Mouse (Mus musculus) heart, postnatal 36 days (tissue): ENCODE results near the gene Gpx5. TPM values are rescaled to one million over a fixed set of nuclear protein-coding genes. Genes with fewer than 3 reads are reported as not detected.

ENCODE experiments used
- DNase-seq, 2 experiments: peaks; one replicate each; pipeline ENCODE4 v3.0.0; 2021 to 2022
- intact Hi-C: fragments of 180-260 bp; cut with DNase I; formaldehyde crosslinking; loops from one replicate; pipeline ENCODE4 v1.15.1; 2025
- total RNA-seq, 2 experiments: library from RNA; stranded (reverse); gene quantifications; 2 replicates each; pipeline ENCODE4 v1.2.3; 2021

Gene Gpx5
- not detected for total RNA-seq

- intact Hi-C loops, result no loop called here
These were observed at the start of gene Gpx5 for GRCm38 (mm10) chr13:21292631-21293030. Gene Gpx5, minus strand, starts transcription at chr13:21292731.

GRCm38 (mm10) chr13:21327424-21327823 lies 34.9 kb upstream of the Gpx5 start:
- intact Hi-C loops, result loop anchor here (1.0 to 10.0 kb wide), 7 partner anchors 49 to 1030 kb away; no protein-coding TSS in a partner anchor
- DNase-seq, result no peak

More at GRCm38 (mm10) chr13:21292631-21293030, at the start of gene Gpx5:
- DNase-seq, result no peak

GRCm38 (mm10) chr13:21326657-21327211 lies 34.2 kb upstream of the Gpx5 start:
- intact Hi-C loops, result loop anchor here (1.0 to 10.0 kb wide), 7 partner anchors 48 to 1029 kb away; no protein-coding TSS in a partner anchor
- DNase-seq, result peak; percentile 79 to 87

GRCm38 (mm10) chr13:21326191-21326590 lies 33.7 kb upstream of the Gpx5 start:
- intact Hi-C loops, result loop anchor here (2.0 to 10.0 kb wide), 6 partner anchors 47 to 1029 kb away; no protein-coding TSS in a partner anchor
- DNase-seq, result no peak

- intact Hi-C loops, result loop anchor here (10.0 kb wide), 1 partner anchor 389 kb away; no protein-coding TSS in a partner anchor
These were observed 30.9 kb upstream of the Gpx5 start for GRCm38 (mm10) chr13:21323405-21323804.

GRCm38 (mm10) chr13:21322509-21323375 lies 30.2 kb upstream of the Gpx5 start:
- DNase-seq, result peak in 1 of 2 experiments; percentile 4
- intact Hi-C loops, result loop anchor here (10.0 kb wide), 1 partner anchor 388 kb away; no protein-coding TSS in a partner anchor

More at GRCm38 (mm10) chr13:21323405-21323804, 30.9 kb upstream of the Gpx5 start:
- no peak for DNase-seq

- intact Hi-C loops, result loop anchor here (10.0 kb wide), 1 partner anchor 387 kb away; no protein-coding TSS in a partner anchor
These were observed 29.5 kb upstream of the Gpx5 start for GRCm38 (mm10) chr13:21321890-21322494.

GRCm38 (mm10) chr13:21320262-21320661 lies 27.7 kb upstream of the Gpx5 start:
- DNase-seq, result no peak
- intact Hi-C loops, result loop anchor here (10.0 kb wide), 1 partner anchor 385 kb away; no protein-coding TSS in a partner anchor

More at GRCm38 (mm10) chr13:21321890-21322494, 29.5 kb upstream of the Gpx5 start:
- DNase-seq, result no peak

- intact Hi-C loops, result no loop called here
- DNase-seq, result no peak
These were observed 21.4 kb upstream of the Gpx5 start for GRCm38 (mm10) chr13:21313903-21314302.

- intact Hi-C loops, result no loop called here
- DNase-seq, result no peak
These were observed 20.3 kb upstream of the Gpx5 start for GRCm38 (mm10) chr13:21312854-21313253.

- intact Hi-C loops, result no loop called here
- no peak for DNase-seq
These were observed 19.4 kb upstream of the Gpx5 start, which contains the start of gene Gpx6 for GRCm38 (mm10) chr13:21311926-21312325. Gene Gpx6, plus strand, starts transcription at chr13:21312125.

GRCm38 (mm10) chr13:21309788-21310187 lies 17.3 kb upstream of the Gpx5 start:
- DNase-seq, result no peak
- intact Hi-C loops, result no loop called here

GRCm38 (mm10) chr13:21304483-21305066 lies 12.0 kb upstream of the Gpx5 start:
- no peak for DNase-seq
- intact Hi-C loops, result no loop called here

GRCm38 (mm10) chr13:21298557-21298956 lies 6.0 kb upstream of the Gpx5 start:
- intact Hi-C loops, result no loop called here
- DNase-seq, result no peak

GRCm38 (mm10) chr13:21279559-21279958 lies 13.0 kb downstream of the Gpx5 start:
- intact Hi-C loops, result loop anchor here (2.0 to 5.0 kb wide), 5 partner anchors 21 to 107 kb away; no protein-coding TSS in a partner anchor
- peak; percentile 89 to 90 for DNase-seq

- intact Hi-C loops, result loop anchor here (2.0 to 5.0 kb wide), 5 partner anchors 20 to 107 kb away; no protein-coding TSS in a partner anchor
- no peak for DNase-seq
These were observed 13.5 kb downstream of the Gpx5 start for GRCm38 (mm10) chr13:21279076-21279475.

GRCm38 (mm10) chr13:21276551-21276950 lies 16.0 kb downstream of the Gpx5 start:
- no peak for DNase-seq
- intact Hi-C loops, result loop anchor here (5.0 kb wide), 2 partner anchors 54 to 104 kb away; no protein-coding TSS in a partner anchor

- DNase-seq, result peak; percentile 72 to 74
These were observed 16.5 kb downstream of the Gpx5 start for GRCm38 (mm10) chr13:21275815-21276550.

More at GRCm38 (mm10) chr13:21275815-21276550, 16.5 kb downstream of the Gpx5 start:
- intact Hi-C loops, result loop anchor here (5.0 kb wide), 2 partner anchors 54 to 104 kb away; no protein-coding TSS in a partner anchor
